Mouse (Mus musculus) thymus, postnatal 0 days (tissue): Measurements from ENCODE around the gene Nup93. TPM values are rescaled to one million over a fixed set of nuclear protein-coding genes. Genes with fewer than 3 reads are reported as not detected.

Experiments used
- DNase-seq: peaks from one replicate; pipeline ENCODE4 v3.0.0-alpha.2; 2015; ENCODE audit warnings: low spot score
- polyA plus RNA-seq: library from polyadenylated mRNA; unstranded; fragments of >200 nt; fragmentation: Nextera tagmentation; extraction: Ambion mirVana; gene quantifications from 2 replicates; pipeline ENCODE4 v1.2.1, GENCODE M21; 2015

Gene Nup93
- polyA plus RNA-seq, 1 experiment from 2014 or later: 48.3 TPM

DNA sequence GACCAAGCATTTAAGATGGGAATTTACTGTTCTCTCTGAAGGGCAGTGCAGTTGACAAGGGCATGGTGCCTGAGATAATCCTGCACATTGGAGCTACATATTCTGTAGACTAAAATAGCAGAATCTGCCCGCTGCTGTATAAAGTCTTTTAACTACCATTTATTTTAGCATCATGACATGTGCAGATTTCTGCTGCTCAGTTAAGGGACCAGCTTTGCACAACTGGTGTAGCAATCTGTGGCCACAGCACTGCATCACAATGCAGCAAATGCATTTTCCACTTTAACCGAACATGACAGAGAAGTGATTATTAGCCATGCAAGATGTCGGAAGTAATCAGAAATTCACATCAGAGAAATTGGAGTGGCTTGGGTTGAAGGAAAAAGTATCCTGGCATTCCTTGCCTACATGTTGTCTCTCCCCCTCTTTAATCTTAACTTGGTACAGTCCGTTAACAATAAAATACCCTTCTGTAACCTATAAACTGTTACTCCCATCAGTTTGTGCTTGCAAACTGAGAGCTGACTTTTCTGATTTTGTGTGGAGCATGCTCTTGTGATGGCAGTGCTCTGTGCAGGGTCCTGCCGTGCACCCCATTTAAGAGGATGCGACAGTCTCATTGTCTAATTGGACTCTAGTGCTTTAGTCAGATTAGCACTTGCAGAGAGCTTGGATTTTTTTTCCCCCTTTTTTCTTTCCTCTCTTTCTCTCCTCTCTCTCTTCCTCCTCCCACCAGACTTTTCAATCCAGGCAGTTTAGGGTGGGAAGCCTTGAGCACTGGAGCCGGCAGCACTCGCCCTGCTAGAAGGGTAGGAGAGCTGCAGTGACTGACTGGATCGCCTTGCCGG, 52.2 kb downstream of the Nup93 start:
- no peak for DNase-seq

DNA sequence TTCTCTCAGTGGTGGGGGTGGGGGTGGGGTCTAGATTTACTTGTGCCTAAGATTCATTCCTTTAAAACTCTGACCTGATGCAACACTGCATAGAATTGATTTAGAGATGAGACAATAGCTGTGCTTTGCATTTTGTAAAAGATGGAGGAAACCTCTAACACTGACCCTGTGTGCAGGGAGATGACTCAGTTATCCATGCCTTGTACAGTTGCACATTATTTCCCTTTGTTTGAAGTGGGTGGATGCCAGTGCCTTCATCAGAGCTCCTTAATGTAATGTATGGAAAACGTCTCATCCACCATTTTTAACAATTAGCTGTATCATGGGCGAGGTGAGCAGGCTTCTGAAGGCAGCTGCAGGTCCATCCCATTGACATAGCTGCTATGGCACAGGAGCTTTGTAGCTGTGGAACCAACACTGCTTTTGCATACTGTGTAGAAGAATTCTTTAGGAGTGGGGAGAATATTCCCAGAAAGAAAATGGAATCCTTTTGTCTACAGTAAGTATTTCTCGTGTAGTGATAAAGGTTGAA, 54.1 kb downstream of the Nup93 start:
- no peak for DNase-seq

GRCm38 (mm10) chr8:94270309-94270708, 55.9 kb downstream of the Nup93 start:
- no peak for DNase-seq

GRCm38 (mm10) chr8:94271102-94271501, 56.7 kb downstream of the Nup93 start:
- DNase-seq: no peak

DNA sequence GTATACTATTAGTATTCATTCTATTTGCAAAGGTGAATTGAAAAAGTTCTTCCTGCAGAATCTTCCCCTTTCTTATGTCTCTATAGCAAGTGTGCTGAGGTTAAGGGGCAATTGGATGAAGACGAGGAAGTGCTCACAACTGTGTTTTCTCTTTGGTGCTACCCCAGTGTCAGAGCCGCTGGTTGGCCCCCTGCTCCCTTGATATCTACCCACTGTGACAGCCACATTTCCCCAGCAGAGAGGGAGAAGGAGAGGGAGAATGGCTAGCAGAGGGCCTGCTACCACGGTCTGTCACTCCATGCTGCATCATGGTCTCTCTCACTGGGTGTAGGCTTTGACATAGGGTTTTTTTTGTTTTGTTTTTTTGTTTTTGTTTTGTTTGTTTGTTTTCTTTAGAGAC, 58.2 kb downstream of the Nup93 start:
- no peak for DNase-seq

GRCm38 (mm10) chr8:94273289-94273850, 59.0 kb downstream of the Nup93 start:
- no peak for DNase-seq

DNA sequence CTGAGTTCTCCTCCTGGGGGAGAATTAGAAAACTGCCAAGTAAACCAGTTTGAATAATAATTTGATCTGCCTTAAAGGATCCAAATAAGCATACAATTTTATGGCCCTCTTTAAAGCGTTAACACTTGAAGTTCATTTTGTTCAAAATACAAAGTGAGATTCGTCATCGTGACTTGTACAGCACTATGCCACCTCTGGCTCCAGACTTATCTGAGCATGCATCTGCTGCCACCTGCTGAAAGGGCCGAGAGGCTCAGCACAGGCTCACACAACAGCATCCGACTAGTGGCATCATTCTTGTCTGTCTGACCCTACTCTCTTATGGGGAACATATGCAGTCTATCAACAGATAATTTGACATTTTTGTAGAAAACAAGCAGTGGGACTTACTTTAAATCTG, 59.7 kb downstream of the Nup93 start:
- DNase-seq: no peak

DNA sequence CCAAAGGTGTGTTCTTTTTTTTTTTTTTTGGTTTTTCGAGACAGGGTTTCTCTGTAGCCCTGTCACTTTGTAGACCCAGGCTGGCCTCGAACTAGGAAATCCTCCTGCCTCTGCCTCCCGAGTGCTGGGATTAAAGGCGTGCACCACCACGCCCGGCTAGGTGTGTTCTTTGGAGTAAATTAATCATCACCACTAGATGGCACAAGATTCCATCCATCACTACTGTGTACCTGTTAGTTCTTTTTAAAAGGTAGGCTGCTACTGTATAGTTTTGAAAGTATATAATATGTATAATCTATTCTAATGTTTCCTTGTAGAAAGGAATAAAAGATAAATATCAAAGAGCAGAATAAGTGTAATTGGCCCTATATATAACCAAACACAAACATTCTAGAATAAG, 63.9 kb downstream of the Nup93 start:
- DNase-seq: no peak

- DNase-seq: no peak
Measured at GRCm38 (mm10) chr8:94280001-94280613, 65.7 kb downstream of the Nup93 start.

- no peak for DNase-seq
Measured at GRCm38 (mm10) chr8:94282453-94282985, 68.2 kb downstream of the Nup93 start.

DNA sequence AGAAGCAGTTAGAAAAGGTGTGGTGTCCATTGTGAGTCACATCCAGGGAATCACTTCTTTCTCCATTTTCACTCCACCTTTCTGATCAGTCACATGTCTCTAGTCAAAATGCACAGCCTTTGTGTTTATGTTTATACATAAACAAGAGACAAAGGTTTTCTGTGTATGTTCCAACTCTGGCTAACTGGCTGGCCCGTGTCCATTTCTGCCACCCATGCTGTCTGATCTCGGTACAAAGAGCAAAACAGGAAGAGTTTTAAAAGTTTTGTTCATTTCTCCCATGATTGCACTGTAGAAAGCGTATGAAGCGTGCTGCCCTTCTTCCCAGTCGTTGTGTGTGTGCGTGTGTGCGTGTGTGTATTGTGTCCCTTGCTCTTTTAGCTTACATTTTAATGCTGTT, 69.8 kb downstream of the Nup93 start:
- no peak for DNase-seq

DNA sequence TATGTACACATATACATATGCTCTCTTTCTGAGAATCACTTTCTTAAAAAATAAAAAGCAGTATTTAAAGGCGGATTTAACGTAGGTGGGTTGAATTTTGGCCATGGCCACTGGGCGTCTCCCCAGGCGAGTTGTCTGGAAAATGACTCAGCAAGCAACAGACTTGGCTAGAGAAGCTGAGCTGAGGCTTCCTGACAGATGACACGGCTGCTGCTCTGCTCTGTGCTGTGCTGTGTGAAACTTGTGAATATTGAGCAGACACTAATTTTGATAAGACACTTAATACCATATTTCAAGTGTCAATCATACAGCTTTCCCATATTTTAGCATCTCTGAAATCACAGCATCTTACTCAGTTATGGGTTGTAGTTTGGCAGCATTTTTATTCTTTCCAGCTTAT, 76.2 kb downstream of the Nup93 start:
- no peak for DNase-seq

DNA sequence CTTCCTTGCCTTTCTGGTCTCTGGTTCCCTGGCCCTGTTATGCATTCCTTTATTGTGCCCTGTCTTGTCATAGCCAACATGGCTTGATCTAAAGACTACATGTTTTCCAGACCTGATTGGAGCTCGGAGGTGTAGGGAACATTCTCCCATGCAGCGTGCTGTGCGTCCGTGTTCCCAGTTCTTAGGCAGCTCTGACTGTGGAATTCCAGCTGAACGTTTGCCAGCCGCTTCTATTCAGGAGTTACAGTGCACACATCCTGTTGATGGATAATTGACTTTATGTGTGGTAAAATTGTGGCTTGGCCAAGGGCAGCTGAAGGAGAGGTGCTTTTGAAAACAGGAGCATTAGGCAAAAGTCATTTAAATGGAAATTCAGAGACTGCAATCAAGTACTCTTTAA, 77.7 kb downstream of the Nup93 start:
- no peak for DNase-seq

DNA sequence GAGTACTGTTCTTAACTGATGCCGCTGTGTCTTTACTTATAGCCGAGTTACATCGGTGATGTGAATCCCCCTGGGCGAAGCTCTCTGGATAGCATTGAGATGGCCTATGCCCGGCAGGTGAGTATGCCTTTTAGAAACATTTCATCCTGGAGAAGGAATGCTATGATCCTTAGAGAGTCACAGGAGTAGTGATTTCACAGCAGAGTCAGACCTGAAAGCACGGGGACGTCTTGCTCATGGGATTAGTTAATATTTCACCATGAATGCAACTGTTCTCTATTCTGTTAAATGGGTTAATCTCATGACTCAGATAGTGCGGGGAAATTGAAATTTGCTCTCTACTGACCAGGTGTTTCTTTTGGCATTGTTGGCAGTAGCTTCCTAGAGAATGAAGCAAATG, 78.3 kb downstream of the Nup93 start:
- DNase-seq: no peak

DNA sequence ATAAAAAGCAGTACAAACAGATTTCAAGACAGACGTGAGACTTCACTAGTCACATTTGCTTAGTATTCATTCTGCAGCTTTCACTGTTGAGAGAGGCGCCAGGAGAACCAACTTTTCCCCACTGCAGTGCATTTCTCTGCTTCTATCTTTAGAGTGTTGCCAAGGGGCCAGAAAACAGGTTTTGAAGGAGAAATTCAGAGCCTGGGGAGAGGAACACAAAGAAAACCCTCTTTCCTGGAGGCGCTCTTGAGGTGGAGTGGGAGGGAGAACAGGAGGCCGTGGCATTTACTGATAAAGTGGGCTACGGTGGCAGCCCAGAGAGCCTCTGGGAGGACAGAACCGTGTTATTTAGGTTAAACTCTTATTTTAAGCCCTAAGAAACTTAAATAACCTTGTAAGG, 81.3 kb downstream of the Nup93 start:
- no peak for DNase-seq

DNA sequence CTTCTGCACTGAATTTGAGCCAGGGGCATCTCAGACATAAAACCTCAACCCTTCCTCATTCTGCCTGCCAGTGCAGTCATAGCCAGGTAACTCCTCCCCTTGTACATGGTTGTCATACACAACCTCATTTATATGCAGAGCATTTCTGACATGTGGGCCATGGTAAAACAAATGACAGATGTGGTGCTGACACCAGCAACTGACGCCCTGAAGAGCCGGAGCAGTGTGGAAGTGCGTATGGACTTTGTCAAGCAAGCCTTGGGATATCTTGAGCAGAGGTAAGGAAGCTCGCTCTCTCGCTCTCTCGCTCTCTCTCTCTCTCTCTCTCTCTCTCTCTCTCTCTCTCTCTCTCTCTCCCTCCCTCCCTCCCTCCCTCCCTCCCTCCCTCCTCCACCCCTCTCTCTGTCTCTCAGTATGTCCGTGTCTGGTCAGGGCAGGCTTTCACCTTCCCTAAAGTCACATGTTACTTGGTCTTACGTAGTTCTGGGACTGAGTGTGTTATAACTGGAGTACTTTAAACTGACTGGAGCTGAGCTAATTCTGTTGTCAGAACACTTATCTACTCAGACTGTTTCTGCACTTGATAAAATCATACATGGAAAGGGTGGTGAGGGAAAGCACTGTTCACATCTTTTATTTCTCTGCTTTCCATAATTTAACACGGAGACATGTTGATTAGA, 82.1 kb downstream of the Nup93 start:
- DNase-seq: no peak

DNA sequence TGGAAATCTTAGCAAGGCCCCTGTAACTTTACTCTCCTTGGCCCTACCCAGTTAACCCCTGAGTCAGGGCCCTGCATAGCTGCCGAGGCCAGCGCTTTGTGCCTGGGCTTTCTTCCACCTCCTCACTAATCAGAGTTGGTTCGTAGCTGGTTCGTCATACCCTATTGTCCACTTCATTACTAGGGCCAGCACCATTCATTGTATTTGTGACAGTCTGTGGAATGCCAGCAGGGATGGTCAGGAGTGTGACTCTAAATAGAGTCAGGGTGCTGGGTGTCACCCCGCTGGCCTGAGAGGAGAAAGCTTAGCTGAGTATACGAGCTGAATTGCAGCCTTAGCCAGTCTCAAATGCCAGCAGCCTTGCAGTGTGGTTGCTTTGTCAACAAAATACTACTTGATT, 82.7 kb downstream of the Nup93 start:
- DNase-seq: no peak

DNA sequence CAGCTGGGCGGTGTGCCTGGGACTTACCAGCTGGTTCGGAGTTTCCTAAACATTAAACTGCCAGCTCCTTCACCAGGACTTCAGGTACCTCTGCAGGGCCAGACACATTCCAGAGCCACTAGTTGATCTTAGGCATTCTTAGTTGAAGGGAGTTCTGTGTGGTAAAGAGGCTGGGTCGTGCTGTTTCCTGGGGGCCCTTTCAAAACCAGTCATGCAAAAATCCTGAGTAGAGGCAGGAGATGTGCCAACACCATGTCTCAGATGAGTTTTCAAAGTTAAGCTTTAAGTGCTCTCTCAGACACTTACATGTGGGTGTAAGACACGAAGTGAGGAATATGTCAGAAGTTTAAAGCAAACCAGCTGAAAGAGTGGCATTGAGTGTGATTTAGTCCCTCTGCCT, 86.4 kb downstream of the Nup93 start:
- DNase-seq: no peak

- no peak for DNase-seq
Measured at GRCm38 (mm10) chr8:94304412-94304811, 90.0 kb downstream of the Nup93 start.

DNA sequence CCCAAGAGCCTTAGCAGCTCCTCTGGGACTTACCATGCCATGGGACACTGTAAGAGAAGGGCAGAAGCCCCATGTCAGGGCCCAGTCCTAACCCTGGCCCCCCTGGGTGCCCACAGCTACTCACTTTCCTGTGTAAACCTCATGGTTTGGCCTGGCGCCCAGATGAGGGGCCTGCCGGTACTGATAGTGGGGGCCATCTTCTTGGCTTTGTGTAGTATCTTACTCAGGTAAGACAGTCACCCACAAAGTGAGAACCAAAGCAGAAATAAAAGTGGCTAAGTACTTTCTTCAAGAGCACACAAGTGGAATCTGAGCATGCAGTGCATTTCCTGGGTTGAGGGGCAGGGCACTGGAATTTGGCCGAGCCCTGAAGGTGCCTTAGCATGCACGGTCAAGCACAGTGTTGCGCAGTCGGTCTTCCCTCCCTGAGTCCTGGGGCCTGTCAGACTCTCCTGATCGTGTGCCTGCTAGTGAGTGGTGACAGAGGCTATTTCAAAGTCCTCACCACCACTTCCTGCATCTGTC, 92.7 kb downstream of the Nup93 start:
- DNase-seq: no peak

DNA sequence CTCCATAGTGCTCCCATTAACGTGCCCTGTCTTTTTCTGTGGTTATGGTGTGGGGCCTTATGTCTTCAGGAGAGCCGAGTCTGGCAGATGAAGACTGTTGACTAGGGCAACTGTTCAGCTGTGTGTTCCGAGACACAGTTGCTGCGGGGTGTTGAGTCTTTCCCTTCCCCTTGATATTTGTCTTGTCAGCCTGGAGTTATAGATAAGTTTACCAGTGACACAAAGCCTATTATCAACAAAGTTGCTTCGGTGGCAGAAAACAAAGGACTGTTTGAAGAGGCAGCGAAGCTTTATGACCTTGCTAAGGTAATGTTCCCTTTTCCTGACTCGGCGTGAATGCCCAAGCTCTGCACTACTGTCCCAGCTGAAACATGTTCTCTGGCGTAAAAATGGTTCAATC, 93.3 kb downstream of the Nup93 start:
- no peak for DNase-seq
